Mouse (Mus musculus): Measurements from ENCODE around the gene Dip2c. TPM values are rescaled to one million over a fixed set of nuclear protein-coding genes. Genes with fewer than 3 reads are reported as not detected.

Gene Dip2c
- total RNA-seq, 2 experiments from 2014 or later, result 71.6 TPM

- intact Hi-C loops (cut with DNase I), result no loop called here
- no peak for DNase-seq (ENCODE audit: low spot score in 2 of 2)
Observed at GRCm38 (mm10) chr13:9405399-9405798, 129.1 kb downstream of the Dip2c start.

GRCm38 (mm10) chr13:9408983-9409382 is 132.7 kb downstream of the Dip2c start:
- DNase-seq (ENCODE audit: low spot score in 2 of 2), result no peak
- intact Hi-C loops (cut with DNase I), result no loop called here

- DNase-seq (ENCODE audit: low spot score in 2 of 2), result no peak
- intact Hi-C loops (cut with DNase I), result no loop called here
Observed at GRCm38 (mm10) chr13:9418441-9418840, 142.1 kb downstream of the Dip2c start.

- DNase-seq (ENCODE audit: low spot score in 2 of 2), result no peak
- intact Hi-C loops (cut with DNase I), result no loop called here
Observed at GRCm38 (mm10) chr13:9419213-9419612, 142.9 kb downstream of the Dip2c start.

GRCm38 (mm10) chr13:9421949-9422348 is 145.6 kb downstream of the Dip2c start:
- intact Hi-C loops (cut with DNase I), result no loop called here
- no peak for DNase-seq (ENCODE audit: low spot score in 2 of 2)

- DNase-seq (ENCODE audit: low spot score in 2 of 2), result no peak
- intact Hi-C loops (cut with DNase I), result no loop called here
Observed at GRCm38 (mm10) chr13:9422876-9423275, 146.5 kb downstream of the Dip2c start.

- DNase-seq (ENCODE audit: low spot score in 2 of 2), result no peak
- intact Hi-C loops (cut with DNase I), result no loop called here
Observed at GRCm38 (mm10) chr13:9424434-9424833, 148.1 kb downstream of the Dip2c start.

- intact Hi-C loops (cut with DNase I), result no loop called here
- no peak for DNase-seq (ENCODE audit: low spot score in 2 of 2)
Observed at GRCm38 (mm10) chr13:9426267-9426666, 149.9 kb downstream of the Dip2c start.

- intact Hi-C loops (cut with DNase I), result no loop called here
- no peak for DNase-seq (ENCODE audit: low spot score in 2 of 2)
Observed at GRCm38 (mm10) chr13:9426779-9427178, 150.5 kb downstream of the Dip2c start.

- intact Hi-C loops (cut with DNase I), result no loop called here
- no peak for DNase-seq (ENCODE audit: low spot score in 2 of 2)
Observed at GRCm38 (mm10) chr13:9429884-9430283, 153.6 kb downstream of the Dip2c start.

GRCm38 (mm10) chr13:9430724-9431123 is 154.4 kb downstream of the Dip2c start:
- no peak for DNase-seq (ENCODE audit: low spot score in 2 of 2)
- intact Hi-C loops (cut with DNase I), result no loop called here

GRCm38 (mm10) chr13:9431441-9431840 is 155.1 kb downstream of the Dip2c start:
- intact Hi-C loops (cut with DNase I), result no loop called here
- no peak for DNase-seq (ENCODE audit: low spot score in 2 of 2)

GRCm38 (mm10) chr13:9443066-9443465 is 166.7 kb downstream of the Dip2c start:
- intact Hi-C loops (cut with DNase I), result no loop called here

GRCm38 (mm10) chr13:9445533-9446294 is 169.4 kb downstream of the Dip2c start:
- intact Hi-C loops (cut with DNase I), result no loop called here
- no peak for DNase-seq (ENCODE audit: low spot score in 2 of 2)

More at GRCm38 (mm10) chr13:9443066-9443465, 166.7 kb downstream of the Dip2c start:
- no peak for DNase-seq (ENCODE audit: low spot score in 2 of 2)

- intact Hi-C loops (cut with DNase I), result no loop called here
- no peak for DNase-seq (ENCODE audit: low spot score in 2 of 2)
Observed at GRCm38 (mm10) chr13:9446448-9447115, 170.3 kb downstream of the Dip2c start.

- intact Hi-C loops (cut with DNase I), result no loop called here
Observed at GRCm38 (mm10) chr13:9450276-9450675, 173.9 kb downstream of the Dip2c start.

GRCm38 (mm10) chr13:9451952-9452351 is 175.6 kb downstream of the Dip2c start:
- no peak for DNase-seq (ENCODE audit: low spot score in 2 of 2)
- intact Hi-C loops (cut with DNase I), result no loop called here

More at GRCm38 (mm10) chr13:9450276-9450675, 173.9 kb downstream of the Dip2c start:
- peak in 1 of 2 experiments; percentile 10 for DNase-seq (ENCODE audit: low spot score in 2 of 2)

- intact Hi-C loops (cut with DNase I), result no loop called here
- no peak for DNase-seq (ENCODE audit: low spot score in 2 of 2)
Observed at GRCm38 (mm10) chr13:9454426-9455177, 178.3 kb downstream of the Dip2c start.

- DNase-seq (ENCODE audit: low spot score in 2 of 2), result no peak
- intact Hi-C loops (cut with DNase I), result no loop called here
Observed at GRCm38 (mm10) chr13:9455979-9456378, 179.7 kb downstream of the Dip2c start.
